Mouse (Mus musculus): ENCODE data around the gene Krt32. TPM values are rescaled to one million over a fixed set of nuclear protein-coding genes. Genes with fewer than 3 reads are reported as not detected.

The Krt32 gene
- polyA plus RNA-seq, 1 experiment: not detected

- Histone ChIP-seq H3K4me3 (ENCODE audit: low read depth, low read length) (no peak overlapping the region), H3K36me3 (ENCODE audit: control insufficient read depth, insufficient read depth, low read length) (no peaks in the 10 kb centered on the region), H3K27me3 (ENCODE audit: control insufficient read depth, insufficient read depth, low read length) (no peaks in the 10 kb centered on the region), H3K27ac (ENCODE audit: insufficient read depth, low read depth, low read length) (no peak overlapping the region), H3K4me1 (ENCODE audit: control insufficient read depth, insufficient read depth, insufficient read length, low read length) (peaks cover 9% of the 10 kb centered on the region; the same call in 1 of the 2 replicates)
- 26% methylated on average over 7 of the region's 7 CpGs for WGBS
- TF ChIP-seq POLR2A (IDR thresholded peaks at IDR 0.05; ENCODE audit: low read depth, low read length): no peak
- TF ChIP-seq CTCF (IDR thresholded peaks at IDR 0.05; ENCODE audit: extremely low read depth, insufficient read length, insufficient replicate concordance, low read depth, low read length): no peak
These were observed 476 bp upstream of the Krt32 start for GRCm38 (mm10) chr11:100088378-100089025.

GRCm38 (mm10) chr11:100073873-100074272 lies 14.2 kb downstream of the Krt32 start:
- Histone ChIP-seq H3K36me3 (ENCODE audit: control insufficient read depth, insufficient read depth, low read length) (no peaks in the 10 kb centered on the region), H3K27ac (ENCODE audit: insufficient read depth, low read depth, low read length) (no peak overlapping the region), H3K4me1 (ENCODE audit: control insufficient read depth, insufficient read depth, insufficient read length, low read length) (no peaks in the 10 kb centered on the region), H3K27me3 (ENCODE audit: control insufficient read depth, insufficient read depth, low read length) (no peaks in the 10 kb centered on the region), H3K4me3 (ENCODE audit: low read depth, low read length) (no peak overlapping the region)
- TF ChIP-seq POLR2A (IDR thresholded peaks at IDR 0.05; ENCODE audit: low read depth, low read length): no peak
- TF ChIP-seq CTCF (IDR thresholded peaks at IDR 0.05; ENCODE audit: extremely low read depth, insufficient read length, insufficient replicate concordance, low read depth, low read length): no peak
- WGBS: 39% methylated on average over 1 of the region's 1 CpGs

- no peak overlapping the region for H3K4me3 ChIP-seq (ENCODE audit: low read depth, low read length)
- H3K27me3 ChIP-seq (ENCODE audit: control insufficient read depth, insufficient read depth, low read length): no peaks in the 10 kb centered on the region
- H3K27ac ChIP-seq (ENCODE audit: insufficient read depth, low read depth, low read length): no peak overlapping the region
- 54% methylated on average over 17 of the region's 17 CpGs for WGBS
- no peaks in the 10 kb centered on the region for H3K36me3 ChIP-seq (ENCODE audit: control insufficient read depth, insufficient read depth, low read length)
- no peaks in the 10 kb centered on the region; the same call in 1 of the 2 replicates for H3K4me1 ChIP-seq (ENCODE audit: control insufficient read depth, insufficient read depth, insufficient read length, low read length)
- no peak for TF ChIP-seq POLR2A (IDR thresholded peaks at IDR 0.05; ENCODE audit: low read depth, low read length)
- TF ChIP-seq CTCF (IDR thresholded peaks at IDR 0.05; ENCODE audit: extremely low read depth, insufficient read length, insufficient replicate concordance, low read depth, low read length): peak; percentile 44; the same call in 1 of the 2 replicates
These were observed 20.6 kb downstream of the Krt32 start for GRCm38 (mm10) chr11:100067293-100068036.

GRCm38 (mm10) chr11:100066236-100067010 lies 21.6 kb downstream of the Krt32 start:
- 50% methylated on average over 12 of the region's 12 CpGs for WGBS
- Histone ChIP-seq H3K27ac (ENCODE audit: insufficient read depth, low read depth, low read length) (no peak overlapping the region), H3K27me3 (ENCODE audit: control insufficient read depth, insufficient read depth, low read length) (no peaks in the 10 kb centered on the region), H3K4me1 (ENCODE audit: control insufficient read depth, insufficient read depth, insufficient read length, low read length) (no peaks in the 10 kb centered on the region; the same call in 1 of the 2 replicates), H3K36me3 (ENCODE audit: control insufficient read depth, insufficient read depth, low read length) (no peaks in the 10 kb centered on the region), H3K4me3 (ENCODE audit: low read depth, low read length) (no peak overlapping the region)
- no peak for TF ChIP-seq POLR2A (IDR thresholded peaks at IDR 0.05; ENCODE audit: low read depth, low read length)

GRCm38 (mm10) chr11:100058875-100059274 lies 29.2 kb downstream of the Krt32 start:
- Histone ChIP-seq H3K27ac (ENCODE audit: insufficient read depth, low read depth, low read length) (no peak overlapping the region), H3K4me1 (ENCODE audit: control insufficient read depth, insufficient read depth, insufficient read length, low read length) (no peaks in the 10 kb centered on the region)
- WGBS: 87% methylated on average over 8 of the region's 8 CpGs

GRCm38 (mm10) chr11:100055686-100056655 lies 32.1 kb downstream of the Krt32 start:
- Histone ChIP-seq H3K27me3 (ENCODE audit: control insufficient read depth, insufficient read depth, low read length) (no peaks in the 10 kb centered on the region), H3K27ac (ENCODE audit: insufficient read depth, low read depth, low read length) (no peak overlapping the region), H3K4me3 (ENCODE audit: low read depth, low read length) (no peak overlapping the region), H3K36me3 (ENCODE audit: control insufficient read depth, insufficient read depth, low read length) (no peaks in the 10 kb centered on the region), H3K4me1 (ENCODE audit: control insufficient read depth, insufficient read depth, insufficient read length, low read length) (no peaks in the 10 kb centered on the region)
- TF ChIP-seq POLR2A (IDR thresholded peaks at IDR 0.05; ENCODE audit: low read depth, low read length) (no peak), CTCF (IDR thresholded peaks at IDR 0.05; ENCODE audit: extremely low read depth, insufficient read length, insufficient replicate concordance, low read depth, low read length) (no peak)
- 43% methylated on average over 9 of the region's 9 CpGs for WGBS

More at GRCm38 (mm10) chr11:100058875-100059274, 29.2 kb downstream of the Krt32 start:
- TF ChIP-seq CTCF (IDR thresholded peaks at IDR 0.05; ENCODE audit: extremely low read depth, insufficient read length, insufficient replicate concordance, low read depth, low read length) (no peak), POLR2A (IDR thresholded peaks at IDR 0.05; ENCODE audit: low read depth, low read length) (no peak)
- H3K36me3 ChIP-seq (ENCODE audit: control insufficient read depth, insufficient read depth, low read length): no peaks in the 10 kb centered on the region
- H3K27me3 ChIP-seq (ENCODE audit: control insufficient read depth, insufficient read depth, low read length): no peaks in the 10 kb centered on the region
- no peak overlapping the region for H3K4me3 ChIP-seq (ENCODE audit: low read depth, low read length)

Data from small intestine, adult 2 months (tissue).